Mouse (Mus musculus): ENCODE data around the gene Hdgfl2. TPM values are rescaled to one million over a fixed set of nuclear protein-coding genes. Genes with fewer than 3 reads are reported as not detected.

Hdgfl2 gene
- polyA plus RNA-seq, 1 experiment from 2014 or later, result 144 TPM

GRCm38 (mm10) chr17:56109219-56110051, 30.0 kb downstream of the Hdgfl2 start, which contains the start of gene Plin4:
Gene Plin4, minus strand, starts transcription at chr17:56109803.
- WGBS, result 63% methylated on average over 10 of the region's 10 CpGs
- Histone ChIP-seq H3K4me1 (no peaks in the 10 kb centered on the region), H3K9ac (replicated peaks) (no peak within 1 kb of the TSS), H3K4me3 (no peak within 1 kb of the TSS), H3K4me2 (replicated peaks) (no peak within 1 kb of the TSS), H3K27ac (replicated peaks) (no peak within 1 kb of the TSS), H3K9me3 (no peaks in the 10 kb centered on the region), H3K36me3 (no peaks in the 10 kb centered on the region), H3K27me3 (no peaks in the 10 kb centered on the region)
- ATAC-seq (replicated peaks), result no peak

DNA sequence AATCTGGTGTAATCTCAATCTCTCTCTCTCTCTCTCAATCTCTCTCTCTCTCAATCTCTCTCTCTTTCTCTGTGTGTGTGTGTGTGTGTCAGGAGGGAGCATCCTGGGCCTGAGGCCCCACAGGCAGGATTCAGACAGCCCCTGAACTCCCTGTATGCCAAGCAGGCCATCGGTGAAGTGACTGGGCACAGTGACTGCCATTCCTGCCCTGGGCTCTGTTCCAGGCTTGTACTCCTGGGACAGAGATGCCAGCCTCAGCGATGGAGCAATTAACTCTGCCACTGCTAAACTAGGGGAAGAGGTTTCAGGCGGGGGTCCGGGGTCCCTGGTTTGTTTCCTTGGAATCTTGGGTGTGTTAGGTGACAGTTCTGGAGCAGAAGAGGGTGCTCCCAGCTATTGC, 31.1 kb downstream of the Hdgfl2 start:
- no peak overlapping the region for H3K9ac ChIP-seq (replicated peaks)
- no peaks in the 10 kb centered on the region for H3K4me1 ChIP-seq
- no peak overlapping the region for H3K27ac ChIP-seq (replicated peaks)
- no peak for ATAC-seq (replicated peaks)
- no peak overlapping the region for H3K4me2 ChIP-seq (replicated peaks)
- H3K36me3 ChIP-seq, result no peaks in the 10 kb centered on the region
- 64% methylated on average over 4 of the region's 4 CpGs for WGBS
- H3K27me3 ChIP-seq, result no peaks in the 10 kb centered on the region
- H3K9me3 ChIP-seq, result no peaks in the 10 kb centered on the region
- H3K4me3 ChIP-seq, result no peak overlapping the region

DNA sequence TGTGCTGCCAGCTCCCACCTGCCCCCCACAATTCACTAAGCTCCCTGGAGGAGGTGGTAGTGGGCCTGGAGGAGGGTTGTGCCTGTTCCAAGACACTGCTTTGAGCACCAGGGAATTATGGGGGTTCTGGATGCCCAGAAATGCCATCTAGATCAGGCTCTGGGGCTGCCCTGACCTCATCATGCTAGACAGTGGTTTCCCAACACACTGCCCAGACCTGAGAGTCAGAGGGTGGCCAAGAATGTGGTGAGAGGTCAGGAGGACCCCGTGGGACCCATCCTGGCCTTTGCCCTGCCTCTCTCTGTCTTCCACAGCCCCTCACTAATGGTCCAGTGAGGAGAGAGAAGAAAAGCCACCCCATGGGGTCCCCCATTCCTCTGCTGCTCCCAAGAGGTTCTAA, 31.6 kb downstream of the Hdgfl2 start:
- Histone ChIP-seq H3K9ac (replicated peaks) (no peak overlapping the region), H3K27me3 (no peaks in the 10 kb centered on the region; the same call in 1 of the 2 replicates), H3K36me3 (no peaks in the 10 kb centered on the region), H3K4me2 (replicated peaks) (no peak overlapping the region), H3K27ac (replicated peaks) (no peak overlapping the region), H3K4me1 (no peaks in the 10 kb centered on the region), H3K9me3 (no peaks in the 10 kb centered on the region), H3K4me3 (no peak overlapping the region)
- no peak for ATAC-seq (replicated peaks)
- WGBS, result 66% methylated on average over 1 of the region's 1 CpGs

GRCm38 (mm10) chr17:56111864-56112263, 32.4 kb downstream of the Hdgfl2 start:
- H3K9me3 ChIP-seq, result no peaks in the 10 kb centered on the region
- no peaks in the 10 kb centered on the region for H3K4me1 ChIP-seq
- 0 out of 2 replicates have a peak, but pooled peaks have one; percentile 34 for ATAC-seq (replicated peaks)
- no peaks in the 10 kb centered on the region for H3K36me3 ChIP-seq
- WGBS, result 43% methylated on average over 5 of the region's 5 CpGs
- H3K27me3 ChIP-seq, result peaks cover under 1% of the 10 kb centered on the region; the same call in 1 of the 2 replicates
- H3K9ac ChIP-seq (replicated peaks), result no peak overlapping the region
- H3K27ac ChIP-seq (replicated peaks), result no peak overlapping the region
- no peak overlapping the region for H3K4me3 ChIP-seq
- H3K4me2 ChIP-seq (replicated peaks), result no peak overlapping the region

DNA sequence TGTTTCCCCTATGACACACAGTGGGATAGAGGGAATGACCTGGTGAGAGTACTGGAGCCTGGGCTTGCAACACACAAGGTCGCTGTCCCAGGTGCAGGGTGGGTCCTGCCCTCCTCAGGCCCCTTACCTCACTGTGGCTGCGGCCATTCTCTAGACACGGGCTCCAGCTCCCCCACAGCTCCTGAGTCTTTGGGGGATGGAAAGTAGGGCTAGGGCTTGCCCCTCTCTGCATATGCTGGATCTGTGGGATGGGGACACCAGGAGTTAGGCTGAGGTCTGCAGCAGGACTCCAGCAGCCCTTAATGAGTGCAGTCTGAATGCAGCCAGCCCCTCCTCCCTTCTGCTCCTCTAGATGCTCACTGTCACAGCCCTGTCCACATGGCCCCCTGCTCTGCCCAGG, 33.3 kb downstream of the Hdgfl2 start:
- Histone ChIP-seq H3K9ac (replicated peaks) (no peak overlapping the region), H3K36me3 (no peaks in the 10 kb centered on the region), H3K4me1 (peaks cover 6% of the 10 kb centered on the region), H3K4me3 (no peak overlapping the region), H3K27ac (replicated peaks) (no peak overlapping the region), H3K27me3 (peaks cover 7% of the 10 kb centered on the region; the same call in 1 of the 2 replicates), H3K9me3 (no peaks in the 10 kb centered on the region), H3K4me2 (replicated peaks) (no peak overlapping the region)
- 79% methylated on average over 3 of the region's 3 CpGs for WGBS
- no peak for ATAC-seq (replicated peaks)

- H3K4me1 ChIP-seq, result peaks cover 14% of the 10 kb centered on the region
- peaks cover 37% of the 10 kb centered on the region for H3K27me3 ChIP-seq
- no peak for ATAC-seq (replicated peaks)
- H3K9ac ChIP-seq (replicated peaks), result no peak overlapping the region
- H3K4me2 ChIP-seq (replicated peaks), result no peak overlapping the region
- 69% methylated on average over 10 of the region's 10 CpGs for WGBS
- H3K9me3 ChIP-seq, result no peaks in the 10 kb centered on the region
- H3K4me3 ChIP-seq, result no peak overlapping the region
- H3K27ac ChIP-seq (replicated peaks), result no peak overlapping the region
- H3K36me3 ChIP-seq, result no peaks in the 10 kb centered on the region
Observed at GRCm38 (mm10) chr17:56116193-56116592, 36.8 kb downstream of the Hdgfl2 start.

GRCm38 (mm10) chr17:56117251-56117710, 37.8 kb downstream of the Hdgfl2 start, which contains the start of gene Plin5:
Gene Plin5, minus strand, starts transcription at chr17:56117596.
- ATAC-seq (replicated peaks), result peak; percentile 26; the same call in 1 of the 2 replicates
- Histone ChIP-seq H3K4me1 (peaks cover 14% of the 10 kb centered on the region), H3K36me3 (no peaks in the 10 kb centered on the region), H3K9ac (replicated peaks) (no peak within 1 kb of the TSS; the same call in 1 of the 2 replicates), H3K9me3 (peaks cover 5% of the 10 kb centered on the region; the same call in 1 of the 2 replicates), H3K4me3 (peak within 1 kb of the TSS; percentile 31), H3K4me2 (replicated peaks) (peak within 1 kb of the TSS; percentile 49), H3K27me3 (peaks cover 48% of the 10 kb centered on the region), H3K27ac (replicated peaks) (no peak within 1 kb of the TSS)
- WGBS, result 2% methylated on average over 27 of the region's 27 CpGs

DNA sequence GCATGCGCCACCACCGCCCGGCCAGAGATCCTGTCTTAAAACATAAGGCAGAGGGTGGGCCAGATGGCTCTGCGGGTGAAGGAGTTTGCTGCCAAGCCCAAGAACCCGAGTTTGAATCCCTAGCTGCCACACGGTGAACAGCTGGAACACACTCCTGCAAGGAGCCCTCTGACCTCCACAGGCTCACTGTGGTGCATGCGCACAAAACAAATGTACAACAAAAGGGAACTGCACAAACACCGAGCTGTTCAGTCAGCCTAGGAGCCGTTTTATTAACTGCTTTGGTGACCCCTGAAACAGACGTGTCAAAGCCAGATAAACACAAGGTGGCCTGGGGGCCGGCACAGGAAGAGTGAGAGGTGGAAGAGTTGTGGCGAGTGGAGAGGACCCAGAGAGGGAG, 40.0 kb downstream of the Hdgfl2 start:
- 45% methylated on average over 12 of the region's 12 CpGs for WGBS
- peaks cover 19% of the 10 kb centered on the region for H3K4me1 ChIP-seq
- peaks cover 8% of the 10 kb centered on the region for H3K36me3 ChIP-seq
- H3K27ac ChIP-seq (replicated peaks), result no peak overlapping the region
- H3K4me3 ChIP-seq, result no peak overlapping the region
- no peak overlapping the region for H3K4me2 ChIP-seq (replicated peaks)
- peaks cover 13% of the 10 kb centered on the region; the same call in 1 of the 2 replicates for H3K9me3 ChIP-seq
- no peak for ATAC-seq (replicated peaks)
- no peak overlapping the region for H3K9ac ChIP-seq (replicated peaks)
- H3K27me3 ChIP-seq, result peaks cover 64% of the 10 kb centered on the region

- H3K9me3 ChIP-seq, result peaks cover 13% of the 10 kb centered on the region; the same call in 1 of the 2 replicates
- no peak for ATAC-seq (replicated peaks)
- H3K27ac ChIP-seq (replicated peaks), result no peak overlapping the region
- H3K27me3 ChIP-seq, result peaks cover 67% of the 10 kb centered on the region
- H3K4me1 ChIP-seq, result peaks cover 22% of the 10 kb centered on the region
- no peak overlapping the region for H3K9ac ChIP-seq (replicated peaks)
- H3K36me3 ChIP-seq, result peaks cover 13% of the 10 kb centered on the region
- 9% methylated on average over 66 of the region's 66 CpGs for WGBS
- H3K4me2 ChIP-seq (replicated peaks), result no peak overlapping the region
- H3K4me3 ChIP-seq, result no peak overlapping the region
Observed at GRCm38 (mm10) chr17:56119981-56120880, 40.8 kb downstream of the Hdgfl2 start.

- no peak within 1 kb of the TSS for H3K27ac ChIP-seq (replicated peaks)
- no peak within 1 kb of the TSS for H3K4me3 ChIP-seq
- peaks cover 13% of the 10 kb centered on the region; the same call in 1 of the 2 replicates for H3K9me3 ChIP-seq
- H3K9ac ChIP-seq (replicated peaks), result no peak within 1 kb of the TSS
- no peak within 1 kb of the TSS for H3K4me2 ChIP-seq (replicated peaks)
- ATAC-seq (replicated peaks), result no peak
- peaks cover 67% of the 10 kb centered on the region for H3K27me3 ChIP-seq
- peaks cover 22% of the 10 kb centered on the region for H3K4me1 ChIP-seq
- peaks cover 19% of the 10 kb centered on the region for H3K36me3 ChIP-seq
- WGBS, result 77% methylated on average over 2 of the region's 2 CpGs
Observed at GRCm38 (mm10) chr17:56121826-56122225, 42.4 kb downstream of the Hdgfl2 start, which contains the start of gene Lrg1. Gene Lrg1, minus strand, starts transcription at chr17:56122001.

DNA sequence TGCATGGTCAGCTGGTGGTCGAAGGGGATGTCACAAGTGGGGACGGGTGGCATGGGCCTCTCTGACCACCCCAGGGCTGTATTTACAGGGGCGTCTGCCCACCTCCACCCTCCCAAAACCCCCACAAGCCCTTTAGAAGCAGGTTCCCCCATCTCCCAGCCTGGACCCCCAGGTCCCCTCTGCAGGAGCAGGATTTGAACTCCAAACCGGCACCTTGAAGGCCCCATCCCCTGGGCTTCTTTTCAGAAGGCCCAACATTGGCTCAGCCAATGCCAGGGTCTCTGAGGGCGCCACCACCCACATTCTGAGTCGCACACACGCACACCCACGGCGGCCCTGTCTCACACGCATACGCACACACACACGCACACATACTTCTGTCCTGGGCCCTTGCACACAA, 43.7 kb downstream of the Hdgfl2 start:
- Histone ChIP-seq H3K4me1 (peaks cover 17% of the 10 kb centered on the region), H3K9me3 (peaks cover 13% of the 10 kb centered on the region; the same call in 1 of the 2 replicates), H3K27me3 (peaks cover 59% of the 10 kb centered on the region), H3K36me3 (peaks cover 31% of the 10 kb centered on the region), H3K4me3 (no peak overlapping the region), H3K9ac (replicated peaks) (no peak overlapping the region), H3K4me2 (replicated peaks) (no peak overlapping the region), H3K27ac (replicated peaks) (no peak overlapping the region)
- 94% methylated on average over 12 of the region's 12 CpGs for WGBS
- no peak for ATAC-seq (replicated peaks)

Data from forebrain, embryonic 15.5 days (tissue).